Mouse (Mus musculus) hindbrain, embryonic 15.5 days (tissue): ENCODE measurements at regions not wholly inside any gene's neighbourhood (a gene's known extent, or its start where the extent isn't known, plus 50 kb on each side); places are given as distances from the start of the nearest gene placed in this dataset.

Experiments used
- ATAC-seq: fragments of 200-750 bp; cut with Nextera tagmentation; 2 replicates; pipeline ENCODE4 v1.8.0; 2017; ENCODE audit warnings: low read depth, moderate number of reproducible peaks, moderate TSS enrichment; ENCODE audit not compliant: low FRiP score
- H3K27ac ChIP-seq: fragments of 300-500 bp; sonication (generic); replicated peaks from 2 replicates; pipeline ENCODE4 v1.5.1; 2015; ENCODE audit warnings: mild to moderate bottlenecking, inconsistent platforms
- H3K27me3 ChIP-seq: fragments of 300-500 bp; sonication (generic); 2 replicates; pipeline ENCODE4 v1.6.1; 2015; ENCODE audit warnings: control low read depth, inconsistent platforms
- H3K36me3 ChIP-seq: fragments of 300-500 bp; sonication (generic); 2 replicates; pipeline ENCODE4 v1.6.1; 2015; ENCODE audit warnings: control low read depth, inconsistent platforms
- H3K4me1 ChIP-seq: fragments of 300-500 bp; sonication (generic); replicated peaks from 2 replicates; pipeline ENCODE4 v1.6.1; 2015; ENCODE audit warnings: control low read depth, inconsistent platforms
- H3K4me2 ChIP-seq: fragments of 300-500 bp; sonication (generic); 2 replicates; pipeline ENCODE4 v1.6.1; 2015; ENCODE audit warnings: moderate library complexity, mild to moderate bottlenecking, inconsistent platforms
- H3K4me3 ChIP-seq: fragments of 300-500 bp; sonication (generic); 2 replicates; pipeline ENCODE4 v1.5.1; 2015; ENCODE audit warnings: mild to moderate bottlenecking, inconsistent platforms
- H3K9ac ChIP-seq: fragments of 300-500 bp; sonication (generic); 2 replicates; pipeline ENCODE4 v1.6.1; 2015; ENCODE audit warnings: inconsistent platforms
- H3K9me3 ChIP-seq: fragments of 300-500 bp; sonication (generic); 2 replicates; pipeline ENCODE4 v1.6.1; 2016; ENCODE audit warnings: control low read depth, inconsistent platforms
- WGBS: fragments of 180-500 bp; shearing (Covaris S2); methylation state at CpG from one replicate; pipeline ENCODE4 v1.1.7; 2015; 5-methylcytosine and 5-hydroxymethylcytosine counted together

GRCm38 (mm10) chr12:80013904-80014597, 98.8 kb downstream of the Zfp36l1 start:
- Histone ChIP-seq H3K4me3 (peak overlapping the region; percentile 4; the same call in 1 of the 2 replicates), H3K4me1 (peaks cover 14% of the 10 kb centered on the region), H3K27me3 (no peaks in the 10 kb centered on the region), H3K27ac (peak overlapping the region; percentile 79), H3K36me3 (no peaks in the 10 kb centered on the region), H3K4me2 (peak overlapping the region; percentile 43), H3K9ac (0 out of 2 replicates have a peak overlapping the region, but pooled peaks have one; percentile 21), H3K9me3 (no peaks in the 10 kb centered on the region)
- ATAC-seq: peak; percentile 74; the same call in 1 of the 2 replicates
- 15% methylated on average over 14 of the region's 14 CpGs for WGBS

DNA sequence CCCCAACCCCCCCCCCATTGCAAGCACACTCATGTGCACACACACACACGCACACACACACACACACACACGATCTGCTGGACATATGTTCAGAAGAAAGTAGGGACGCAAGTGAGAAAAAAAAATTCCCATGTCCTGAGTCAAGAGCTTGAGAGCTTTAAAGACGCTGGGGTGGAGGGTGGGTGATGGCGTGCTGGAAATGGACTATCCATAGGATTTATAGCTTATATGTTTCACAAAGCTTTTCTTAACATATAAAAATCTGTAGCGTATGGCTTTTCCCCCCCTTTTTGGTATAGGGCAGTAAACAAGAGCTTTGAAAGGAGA, 99.3 kb downstream of the Zfp36l1 start:
- WGBS: 47% methylated on average over 6 of the region's 6 CpGs
- H3K36me3 ChIP-seq: no peaks in the 10 kb centered on the region
- peak overlapping the region; percentile 43 for H3K4me2 ChIP-seq
- no peak overlapping the region for H3K9ac ChIP-seq
- peak overlapping the region; percentile 4; the same call in 1 of the 2 replicates for H3K4me3 ChIP-seq
- peak overlapping the region; percentile 79 for H3K27ac ChIP-seq
- H3K27me3 ChIP-seq: no peaks in the 10 kb centered on the region
- no peak for ATAC-seq
- H3K9me3 ChIP-seq: no peaks in the 10 kb centered on the region
- H3K4me1 ChIP-seq: peaks cover 14% of the 10 kb centered on the region

GRCm38 (mm10) chr12:80011916-80012315, 100.9 kb downstream of the Zfp36l1 start:
- H3K9ac ChIP-seq: no peak overlapping the region
- 86% methylated on average over 6 of the region's 6 CpGs for WGBS
- H3K4me2 ChIP-seq: no peak overlapping the region
- no peaks in the 10 kb centered on the region for H3K9me3 ChIP-seq
- H3K27ac ChIP-seq: no peak overlapping the region
- H3K27me3 ChIP-seq: no peaks in the 10 kb centered on the region
- no peak overlapping the region for H3K4me3 ChIP-seq
- no peaks in the 10 kb centered on the region for H3K36me3 ChIP-seq
- no peak for ATAC-seq
- H3K4me1 ChIP-seq: peaks cover 14% of the 10 kb centered on the region

GRCm38 (mm10) chr12:80010947-80011346, 101.9 kb downstream of the Zfp36l1 start:
- no peaks in the 10 kb centered on the region for H3K27me3 ChIP-seq
- H3K4me2 ChIP-seq: no peak overlapping the region
- H3K4me3 ChIP-seq: no peak overlapping the region
- no peak for ATAC-seq
- no peaks in the 10 kb centered on the region for H3K36me3 ChIP-seq
- H3K9ac ChIP-seq: no peak overlapping the region
- WGBS: 96% methylated on average over 1 of the region's 1 CpGs
- no peaks in the 10 kb centered on the region for H3K9me3 ChIP-seq
- no peak overlapping the region for H3K27ac ChIP-seq
- peaks cover 14% of the 10 kb centered on the region for H3K4me1 ChIP-seq

GRCm38 (mm10) chr12:80010220-80010619, 102.6 kb downstream of the Zfp36l1 start:
- WGBS: 53% methylated on average over 2 of the region's 2 CpGs

GRCm38 (mm10) chr12:80007849-80008248, 105.0 kb downstream of the Zfp36l1 start:
- H3K4me1 ChIP-seq: 0 out of 2 replicates have a peak, but pooled peaks cover 2% of the 10 kb centered on the region
- no peak overlapping the region for H3K4me3 ChIP-seq
- no peaks in the 10 kb centered on the region for H3K36me3 ChIP-seq
- H3K9me3 ChIP-seq: no peaks in the 10 kb centered on the region
- no peak overlapping the region for H3K4me2 ChIP-seq
- H3K27ac ChIP-seq: no peak overlapping the region
- no peak for ATAC-seq
- 39% methylated on average over 7 of the region's 7 CpGs for WGBS
- no peak overlapping the region for H3K9ac ChIP-seq
- H3K27me3 ChIP-seq: no peaks in the 10 kb centered on the region

More at GRCm38 (mm10) chr12:80010220-80010619, 102.6 kb downstream of the Zfp36l1 start:
- H3K27me3 ChIP-seq: no peaks in the 10 kb centered on the region
- H3K36me3 ChIP-seq: no peaks in the 10 kb centered on the region
- no peak overlapping the region for H3K4me2 ChIP-seq
- H3K9me3 ChIP-seq: no peaks in the 10 kb centered on the region
- no peak overlapping the region for H3K9ac ChIP-seq
- peaks cover 14% of the 10 kb centered on the region for H3K4me1 ChIP-seq
- no peak overlapping the region for H3K4me3 ChIP-seq
- no peak overlapping the region for H3K27ac ChIP-seq
- ATAC-seq: no peak

DNA sequence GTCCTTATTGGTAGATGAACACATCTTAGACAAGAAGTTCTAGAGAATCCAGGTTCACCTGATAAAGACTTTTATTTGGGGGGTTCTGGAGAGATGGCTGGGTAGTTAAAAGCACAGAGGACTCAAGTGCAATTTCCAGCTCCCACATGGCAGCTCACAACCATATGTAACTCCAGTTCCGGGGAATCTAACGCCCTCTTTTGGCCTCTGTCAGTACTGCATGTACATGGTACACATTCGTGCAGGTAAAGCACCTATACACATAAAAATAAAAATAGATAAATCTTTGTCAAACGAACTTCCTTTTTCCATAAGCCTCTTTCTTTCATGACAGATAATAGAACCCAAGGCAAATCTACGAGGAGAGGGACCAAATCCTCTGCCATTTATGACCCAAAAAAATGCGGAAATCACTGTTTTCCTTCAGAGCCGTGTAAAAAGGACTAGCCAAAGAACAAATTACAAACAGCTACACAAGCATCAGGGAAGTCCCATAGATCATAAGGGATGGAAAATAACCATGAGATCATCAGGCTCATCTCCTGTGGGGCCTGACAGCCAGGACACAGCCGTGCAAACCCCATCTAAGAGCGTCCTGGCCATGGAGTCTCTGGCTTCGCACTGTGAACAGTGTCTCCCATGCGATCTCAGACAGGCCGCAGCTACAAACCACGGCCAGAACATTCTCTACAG, 107.4 kb downstream of the Zfp36l1 start:
- H3K9ac ChIP-seq: no peak overlapping the region
- WGBS: 90% methylated on average over 13 of the region's 13 CpGs
- no peaks in the 10 kb centered on the region for H3K27me3 ChIP-seq
- no peak for ATAC-seq
- 0 out of 2 replicates have a peak, but pooled peaks cover 7% of the 10 kb centered on the region for H3K4me1 ChIP-seq
- H3K27ac ChIP-seq: no peak overlapping the region
- H3K4me2 ChIP-seq: no peak overlapping the region
- H3K4me3 ChIP-seq: no peak overlapping the region
- H3K9me3 ChIP-seq: no peaks in the 10 kb centered on the region
- no peaks in the 10 kb centered on the region for H3K36me3 ChIP-seq

DNA sequence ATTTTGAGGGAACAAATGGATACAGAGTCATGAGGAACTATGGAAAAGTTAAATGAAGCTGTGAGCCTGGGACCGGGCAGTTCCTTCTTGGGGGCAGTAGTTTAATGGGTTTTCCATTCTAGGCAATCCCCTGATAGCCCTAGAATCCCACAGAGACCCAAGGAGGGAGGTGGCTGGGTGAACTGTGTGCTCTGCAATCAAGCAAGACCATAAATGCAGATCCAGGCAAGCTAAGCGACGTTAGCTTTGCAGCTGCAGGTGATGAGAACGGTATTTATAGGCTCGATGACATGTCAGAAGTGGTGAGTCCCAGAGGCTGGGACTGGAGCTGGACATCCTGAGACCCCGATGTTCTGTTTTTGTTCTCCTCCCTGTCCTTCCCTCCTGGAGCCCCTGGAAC, 108.2 kb downstream of the Zfp36l1 start:
- Histone ChIP-seq H3K9ac (no peak overlapping the region), H3K4me1 (0 out of 2 replicates have a peak, but pooled peaks cover 7% of the 10 kb centered on the region), H3K27me3 (no peaks in the 10 kb centered on the region), H3K27ac (no peak overlapping the region), H3K9me3 (no peaks in the 10 kb centered on the region), H3K4me2 (no peak overlapping the region), H3K36me3 (no peaks in the 10 kb centered on the region), H3K4me3 (no peak overlapping the region)
- ATAC-seq: no peak
- WGBS: 85% methylated on average over 6 of the region's 6 CpGs

DNA sequence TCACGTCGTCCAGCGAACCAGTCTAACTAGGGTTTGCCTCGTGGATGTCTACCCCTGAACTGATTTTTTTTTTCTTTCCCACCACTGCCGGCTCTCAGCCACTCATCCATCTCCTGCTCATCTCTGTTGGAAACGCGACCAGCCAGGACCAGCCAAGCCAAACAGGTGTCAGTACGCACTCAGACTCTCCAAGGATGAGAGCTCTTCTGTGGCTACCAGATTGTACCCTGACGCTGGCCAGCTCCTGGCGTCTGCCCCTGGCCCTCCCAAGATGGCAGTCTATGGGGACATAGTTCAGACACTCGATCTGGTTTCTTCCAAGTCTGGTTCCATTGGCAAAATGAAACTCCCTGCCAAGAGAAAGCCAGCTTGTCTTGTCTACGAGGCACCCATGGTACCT, 109.3 kb downstream of the Zfp36l1 start:
- H3K27me3 ChIP-seq: no peaks in the 10 kb centered on the region
- 0 out of 2 replicates have a peak, but pooled peaks cover 7% of the 10 kb centered on the region for H3K4me1 ChIP-seq
- H3K9me3 ChIP-seq: no peaks in the 10 kb centered on the region
- no peak for ATAC-seq
- no peak overlapping the region for H3K9ac ChIP-seq
- H3K4me2 ChIP-seq: no peak overlapping the region
- H3K27ac ChIP-seq: peak overlapping the region; percentile 40
- WGBS: 73% methylated on average over 12 of the region's 12 CpGs
- H3K4me3 ChIP-seq: no peak overlapping the region
- H3K36me3 ChIP-seq: no peaks in the 10 kb centered on the region

DNA sequence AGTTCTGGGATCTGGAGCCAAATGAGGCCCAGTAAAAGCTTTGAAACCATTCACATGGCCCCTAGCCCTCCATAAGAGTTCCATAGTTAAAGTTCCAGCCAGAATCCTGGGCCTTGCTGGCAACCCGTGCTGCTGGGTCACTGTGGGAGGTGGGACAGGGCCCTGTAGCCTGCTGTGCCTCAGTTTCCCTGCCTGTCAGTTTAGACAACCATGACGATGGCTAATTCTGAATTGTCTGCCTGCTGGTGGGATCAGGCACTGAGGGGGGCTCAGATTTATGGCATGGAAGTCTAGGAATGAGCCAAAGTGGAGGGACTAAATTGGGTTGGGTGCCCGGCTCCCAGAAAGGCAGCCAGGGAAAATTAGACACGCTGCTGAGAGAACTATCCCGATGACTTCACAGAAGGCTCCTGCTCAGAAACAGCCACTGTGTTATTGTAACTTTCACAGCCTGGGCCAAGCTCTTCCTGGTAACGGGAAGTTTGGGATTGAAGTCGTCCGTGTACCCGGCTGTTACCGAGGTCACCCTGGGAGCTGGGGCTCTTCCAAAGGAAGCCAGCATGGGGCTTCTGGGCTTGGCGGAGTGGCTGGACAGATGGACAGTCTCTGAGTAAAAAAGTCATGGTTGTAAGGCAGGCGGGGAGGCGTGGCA, 110.2 kb downstream of the Zfp36l1 start:
- H3K27ac ChIP-seq: peak overlapping the region; percentile 40; the same call in 1 of the 2 replicates
- ATAC-seq: peak; percentile 92
- WGBS: 43% methylated on average over 13 of the region's 13 CpGs

DNA sequence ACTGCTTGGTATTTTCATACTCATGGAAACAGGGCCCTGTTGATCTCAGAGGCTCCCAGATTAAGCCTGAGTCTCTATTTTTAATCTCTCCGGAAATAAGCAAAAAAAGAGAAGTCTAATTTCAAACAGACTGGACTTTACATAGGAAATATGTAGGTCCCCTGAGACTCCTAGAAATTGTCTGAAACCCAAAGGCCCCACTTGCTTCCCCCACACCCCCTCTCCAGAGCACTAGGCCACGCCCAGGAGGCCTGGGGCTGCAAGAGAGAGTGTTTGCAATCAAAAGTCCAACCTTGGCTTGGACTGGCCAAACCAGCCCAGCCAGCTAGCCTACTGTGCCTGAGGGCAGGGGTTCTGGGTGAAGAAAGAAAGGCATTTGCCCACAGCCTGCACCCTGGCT, 111.0 kb downstream of the Zfp36l1 start:
- no peak overlapping the region for H3K9ac ChIP-seq
- H3K4me1 ChIP-seq: 0 out of 2 replicates have a peak, but pooled peaks cover 7% of the 10 kb centered on the region
- no peaks in the 10 kb centered on the region for H3K36me3 ChIP-seq
- no peak overlapping the region for H3K4me3 ChIP-seq
- no peak for ATAC-seq
- no peak overlapping the region for H3K4me2 ChIP-seq
- peak overlapping the region; percentile 71 for H3K27ac ChIP-seq
- H3K27me3 ChIP-seq: no peaks in the 10 kb centered on the region
- 61% methylated on average over 2 of the region's 2 CpGs for WGBS
- H3K9me3 ChIP-seq: no peaks in the 10 kb centered on the region

More for the DNA sequence above, 110.2 kb downstream of the Zfp36l1 start:
- H3K4me1 ChIP-seq: 0 out of 2 replicates have a peak, but pooled peaks cover 7% of the 10 kb centered on the region
- H3K4me3 ChIP-seq: no peak overlapping the region
- no peak overlapping the region for H3K9ac ChIP-seq
- no peak overlapping the region for H3K4me2 ChIP-seq
- H3K36me3 ChIP-seq: no peaks in the 10 kb centered on the region
- no peaks in the 10 kb centered on the region for H3K9me3 ChIP-seq
- no peaks in the 10 kb centered on the region for H3K27me3 ChIP-seq

- no peak overlapping the region for H3K4me2 ChIP-seq
- no peak overlapping the region for H3K27ac ChIP-seq
- H3K9me3 ChIP-seq: no peaks in the 10 kb centered on the region
- no peaks in the 10 kb centered on the region for H3K27me3 ChIP-seq
- 0 out of 2 replicates have a peak, but pooled peaks cover 7% of the 10 kb centered on the region for H3K4me1 ChIP-seq
- 91% methylated on average over 7 of the region's 7 CpGs for WGBS
- ATAC-seq: no peak
- H3K9ac ChIP-seq: no peak overlapping the region
- no peaks in the 10 kb centered on the region for H3K36me3 ChIP-seq
- H3K4me3 ChIP-seq: no peak overlapping the region
Observed at GRCm38 (mm10) chr12:79999868-80000370, 112.9 kb downstream of the Zfp36l1 start.
